Mouse (Mus musculus) hindbrain, embryonic 11.5 days (tissue): ENCODE data around the gene Klhl3. TPM values are rescaled to one million over a fixed set of nuclear protein-coding genes. Genes with fewer than 3 reads are reported as not detected.

Experiments used
- ATAC-seq: fragments of 200-750 bp; cut with Nextera tagmentation; 2 replicates; pipeline ENCODE4 v1.8.0; 2017; ENCODE audit warnings: mild to moderate bottlenecking, moderate TSS enrichment, moderate library complexity; ENCODE audit not compliant: low FRiP score
- DNase-seq: peaks from one replicate; pipeline ENCODE4 v3.0.0-alpha.2; 2015; ENCODE audit warnings: low spot score
- H3K27ac ChIP-seq: fragments of 300-500 bp; sonication (generic); 2 replicates; pipeline ENCODE4 v1.5.1; 2014; ENCODE audit warnings: mild to moderate bottlenecking, low read depth, low read length
- H3K27me3 ChIP-seq: fragments of 300-500 bp; sonication (generic); 2 replicates; pipeline ENCODE4 v1.6.1; 2014; ENCODE audit warnings: mild to moderate bottlenecking, low read length, moderate library complexity, mixed read lengths; ENCODE audit not compliant: control insufficient read depth, insufficient read depth
- H3K36me3 ChIP-seq: fragments of 300-500 bp; sonication (generic); 2 replicates; pipeline ENCODE4 v1.6.1; 2014; ENCODE audit warnings: mild to moderate bottlenecking, low read length, moderate library complexity, mixed read lengths; ENCODE audit not compliant: control insufficient read depth, insufficient read depth
- H3K4me1 ChIP-seq: fragments of 300-500 bp; sonication (generic); replicated peaks from 2 replicates; pipeline ENCODE4 v1.6.1; 2014; ENCODE audit warnings: low read length, mixed read lengths; ENCODE audit not compliant: control insufficient read depth, insufficient read depth
- H3K4me2 ChIP-seq: fragments of 300-500 bp; sonication (generic); replicated peaks from 2 replicates; pipeline ENCODE4 v1.6.1; 2014; ENCODE audit warnings: mild to moderate bottlenecking, low read depth, low read length
- H3K4me3 ChIP-seq: fragments of 300-500 bp; sonication (generic); 2 replicates; pipeline ENCODE4 v1.5.1; 2014; ENCODE audit warnings: low read depth, low read length
- H3K9ac ChIP-seq: fragments of 300-500 bp; sonication (generic); 2 replicates; pipeline ENCODE4 v1.6.1; 2014; ENCODE audit warnings: low read depth, low read length
- H3K9me3 ChIP-seq: fragments of 300-500 bp; sonication (generic); 2 replicates; pipeline ENCODE4 v1.6.1; 2016; ENCODE audit warnings: low read length; ENCODE audit not compliant: control insufficient read depth
- WGBS: fragments of 180-500 bp; shearing (Covaris S2); extraction: QIAGEN DNeasy Blood & Tissue Kit; methylation state at CpG from one replicate; pipeline ENCODE4 v1.1.7; 2014; 5-methylcytosine and 5-hydroxymethylcytosine counted together
- polyA plus RNA-seq: library from polyadenylated mRNA; unstranded; fragments of >200 nt; fragmentation: Nextera tagmentation; extraction: Ambion mirVana; gene quantifications from 2 replicates; pipeline ENCODE4 v1.2.1, GENCODE M21; 2014

Gene Klhl3
- polyA plus RNA-seq, 1 experiment from 2014 or later: 3.9 TPM

DNA sequence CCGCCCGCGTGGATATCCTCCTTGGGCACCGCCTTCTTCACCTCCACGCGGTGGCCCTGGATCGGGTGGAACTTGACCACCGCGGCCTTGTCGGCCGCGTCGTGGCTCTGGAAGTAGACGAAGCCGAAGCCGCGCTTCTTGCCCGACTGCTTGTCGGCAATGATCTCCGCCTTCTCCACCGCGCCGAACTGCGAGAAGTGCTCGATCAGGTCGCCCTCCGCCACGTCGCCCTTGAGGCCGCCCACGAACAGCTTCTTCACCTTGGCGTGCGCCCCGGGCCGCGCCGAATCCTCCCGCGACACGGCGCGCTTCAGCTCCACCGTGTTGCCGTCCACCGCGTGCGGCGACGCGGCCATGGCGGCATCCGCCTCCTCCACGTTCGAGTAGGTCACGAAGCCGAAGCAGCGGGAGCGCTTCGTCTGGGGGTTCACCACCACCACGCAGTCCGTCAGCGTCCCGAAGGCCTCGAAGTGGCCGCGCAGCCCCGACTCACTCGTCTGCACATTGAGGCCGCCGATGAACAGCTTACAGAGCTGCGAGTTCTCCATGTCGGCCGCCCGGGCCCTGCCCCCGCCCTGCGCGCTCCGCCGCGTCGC, 14.5 kb upstream of the Klhl3 start:
- H3K27ac ChIP-seq: peak overlapping the region; percentile 97
- H3K36me3 ChIP-seq: no peaks in the 10 kb centered on the region
- peak overlapping the region; percentile 47 for H3K4me2 ChIP-seq
- H3K27me3 ChIP-seq: no peaks in the 10 kb centered on the region
- peaks cover 3% of the 10 kb centered on the region; the same call in 1 of the 2 replicates for H3K4me1 ChIP-seq
- H3K9me3 ChIP-seq: no peaks in the 10 kb centered on the region
- H3K4me3 ChIP-seq: peak overlapping the region; percentile 98
- H3K9ac ChIP-seq: peak overlapping the region; percentile 99
- under 1% methylated on average over 61 of the region's 81 CpGs for WGBS
- DNase-seq (peak; percentile 73), ATAC-seq (peak; percentile 55)

DNA sequence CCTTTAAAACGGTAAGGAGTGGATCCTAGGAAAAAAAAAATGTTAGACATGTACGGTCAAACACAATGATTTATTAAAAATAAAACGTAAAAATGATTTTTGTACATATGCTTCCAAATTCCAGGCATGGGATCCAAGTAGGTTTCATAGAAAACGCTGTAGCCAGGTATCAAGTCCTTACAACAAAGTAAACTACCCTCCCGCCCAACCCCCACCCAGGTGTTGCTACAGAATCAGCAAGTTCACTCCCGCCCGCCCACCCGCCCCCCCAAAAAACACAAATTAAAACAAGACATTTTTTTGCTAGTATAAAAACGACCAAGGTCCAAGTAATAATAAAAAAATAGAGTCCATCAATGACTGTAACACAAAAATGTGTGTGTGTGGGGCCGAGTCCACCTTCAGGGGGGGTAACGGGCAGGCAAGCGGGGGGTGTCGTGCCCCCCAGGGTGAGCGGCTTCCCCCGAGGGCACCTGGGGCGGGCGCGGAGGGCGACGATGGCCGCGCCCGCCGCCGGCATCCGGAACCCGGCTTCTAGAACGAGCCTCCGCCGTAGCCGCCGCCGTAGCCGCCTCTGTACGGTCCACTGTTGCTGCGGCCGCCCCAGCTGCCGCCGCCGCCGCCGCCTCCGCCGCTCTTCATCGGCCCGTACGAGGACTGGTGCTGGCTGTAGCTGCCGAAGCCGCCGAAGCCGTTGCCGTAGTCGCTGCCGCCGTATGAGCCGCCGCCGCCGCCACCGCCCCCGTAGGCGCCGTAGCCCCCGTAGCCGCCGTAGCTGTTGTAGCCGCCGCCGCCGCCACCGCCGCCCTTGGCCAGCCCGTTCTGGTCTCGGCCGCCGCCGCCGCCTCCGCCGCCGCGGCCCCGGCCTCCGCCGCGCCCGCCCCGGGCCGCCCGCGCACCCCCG, 13.7 kb upstream of the Klhl3 start:
- peak overlapping the region; percentile 47 for H3K4me2 ChIP-seq
- DNase-seq (peak; percentile 56), ATAC-seq (no peak)
- H3K9me3 ChIP-seq: no peaks in the 10 kb centered on the region
- WGBS: under 1% methylated on average over 52 of the region's 92 CpGs
- peak overlapping the region; percentile 99 for H3K9ac ChIP-seq
- H3K4me3 ChIP-seq: peak overlapping the region; percentile 98
- no peaks in the 10 kb centered on the region for H3K36me3 ChIP-seq
- peaks cover 3% of the 10 kb centered on the region; the same call in 1 of the 2 replicates for H3K4me1 ChIP-seq
- peak overlapping the region; percentile 97 for H3K27ac ChIP-seq
- no peaks in the 10 kb centered on the region for H3K27me3 ChIP-seq

DNA sequence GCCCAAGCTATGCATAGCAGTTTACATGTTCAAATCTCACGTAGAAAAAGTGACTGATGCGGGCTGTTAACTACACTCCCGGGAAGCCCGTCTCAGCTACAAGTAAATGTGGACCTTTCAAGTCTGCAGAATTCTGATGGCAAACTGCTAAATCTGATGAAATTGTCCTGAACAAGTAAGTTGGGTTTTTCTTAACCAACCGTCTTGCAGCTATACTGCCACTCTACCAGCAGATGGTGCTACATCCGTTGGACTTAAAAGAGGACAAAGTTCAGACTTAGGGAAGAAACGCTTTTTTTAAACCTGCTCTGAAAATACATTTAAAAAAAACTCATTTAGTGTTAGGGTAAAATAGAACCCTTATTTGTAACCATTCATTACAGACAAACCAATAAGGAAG, 12.7 kb upstream of the Klhl3 start:
- DNase-seq (peak; percentile 78), ATAC-seq (no peak)
- Histone ChIP-seq H3K27ac (no peak overlapping the region), H3K9me3 (no peaks in the 10 kb centered on the region), H3K27me3 (no peaks in the 10 kb centered on the region), H3K4me1 (peaks cover 3% of the 10 kb centered on the region; the same call in 1 of the 2 replicates), H3K4me2 (peak overlapping the region; percentile 47), H3K36me3 (no peaks in the 10 kb centered on the region), H3K9ac (no peak overlapping the region), H3K4me3 (peak overlapping the region; percentile 98)
- whole genome bisulfite sequencing: 37% methylated on average over 7 of the region's 7 CpGs

DNA sequence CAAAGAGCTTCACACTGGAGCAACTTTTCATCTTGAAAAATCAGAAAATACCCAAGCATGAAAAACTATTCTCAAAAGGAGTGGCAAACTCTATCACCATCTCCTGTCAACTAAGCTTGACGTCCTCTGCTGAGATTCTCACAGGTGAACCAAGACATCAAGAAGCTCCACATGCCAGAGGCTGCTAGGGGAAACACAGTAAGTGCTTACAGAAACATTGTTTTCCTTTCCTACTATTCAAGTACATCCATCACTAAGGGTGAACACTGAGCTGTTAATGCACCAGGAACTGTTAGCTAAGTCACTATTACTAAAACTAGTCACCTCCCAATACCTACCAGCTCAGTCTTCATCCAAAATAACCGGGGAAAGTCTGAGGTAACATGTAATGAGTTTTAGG, 11.6 kb upstream of the Klhl3 start:
- no peaks in the 10 kb centered on the region for H3K27me3 ChIP-seq
- peaks cover 3% of the 10 kb centered on the region; the same call in 1 of the 2 replicates for H3K4me1 ChIP-seq
- no peak overlapping the region for H3K9ac ChIP-seq
- no peaks in the 10 kb centered on the region for H3K9me3 ChIP-seq
- WGBS: 63% methylated on average over 2 of the region's 2 CpGs
- H3K4me3 ChIP-seq: no peak overlapping the region
- no peak for DNase-seq
- H3K4me2 ChIP-seq: no peak overlapping the region
- no peak overlapping the region for H3K27ac ChIP-seq
- no peak for ATAC-seq
- no peaks in the 10 kb centered on the region for H3K36me3 ChIP-seq

DNA sequence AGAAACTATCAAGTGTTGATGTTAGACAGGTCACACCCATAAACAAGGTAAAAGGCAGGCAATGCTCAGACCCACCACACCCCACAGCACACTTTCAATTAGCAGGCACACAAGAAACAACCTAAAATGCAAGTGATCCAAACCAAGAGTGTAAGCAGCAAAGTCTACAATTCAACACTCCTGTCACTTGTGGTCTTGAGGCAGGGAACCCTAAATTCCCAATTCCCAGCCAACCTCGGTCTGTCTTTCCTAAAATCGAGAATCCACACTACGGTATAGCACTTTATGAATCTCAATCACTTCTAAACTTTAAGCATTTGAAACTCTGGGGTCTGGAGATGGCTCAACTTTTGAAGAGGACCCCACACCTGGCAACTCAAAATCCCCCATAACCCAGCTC, 10.9 kb upstream of the Klhl3 start:
- H3K4me2 ChIP-seq: no peak overlapping the region
- WGBS: 92% methylated on average over 3 of the region's 3 CpGs
- H3K36me3 ChIP-seq: no peaks in the 10 kb centered on the region
- peaks cover 3% of the 10 kb centered on the region; the same call in 1 of the 2 replicates for H3K4me1 ChIP-seq
- DNase-seq (no peak), ATAC-seq (no peak)
- no peak overlapping the region for H3K27ac ChIP-seq
- H3K4me3 ChIP-seq: no peak overlapping the region
- H3K9me3 ChIP-seq: no peaks in the 10 kb centered on the region
- H3K27me3 ChIP-seq: no peaks in the 10 kb centered on the region
- no peak overlapping the region for H3K9ac ChIP-seq

DNA sequence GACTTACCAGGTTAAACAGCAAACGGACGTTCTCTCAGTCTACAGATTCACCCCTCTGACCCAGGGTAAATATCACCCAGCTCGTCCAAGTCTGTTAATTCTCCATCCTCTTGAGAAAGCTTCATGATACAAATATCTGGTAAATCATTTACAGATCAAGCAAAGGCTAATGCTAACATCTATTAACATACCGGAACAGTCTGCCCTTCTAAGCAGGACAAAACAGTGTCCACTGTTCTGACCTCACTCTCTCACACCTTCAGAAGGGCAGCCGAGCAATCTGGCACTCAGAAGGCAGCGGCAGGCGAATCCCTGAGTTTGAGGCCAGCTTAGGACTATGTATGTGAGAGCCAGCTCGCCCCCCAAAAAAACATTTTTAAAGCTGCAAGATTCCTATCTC, 10.0 kb upstream of the Klhl3 start:
- no peak for ATAC-seq

DNA sequence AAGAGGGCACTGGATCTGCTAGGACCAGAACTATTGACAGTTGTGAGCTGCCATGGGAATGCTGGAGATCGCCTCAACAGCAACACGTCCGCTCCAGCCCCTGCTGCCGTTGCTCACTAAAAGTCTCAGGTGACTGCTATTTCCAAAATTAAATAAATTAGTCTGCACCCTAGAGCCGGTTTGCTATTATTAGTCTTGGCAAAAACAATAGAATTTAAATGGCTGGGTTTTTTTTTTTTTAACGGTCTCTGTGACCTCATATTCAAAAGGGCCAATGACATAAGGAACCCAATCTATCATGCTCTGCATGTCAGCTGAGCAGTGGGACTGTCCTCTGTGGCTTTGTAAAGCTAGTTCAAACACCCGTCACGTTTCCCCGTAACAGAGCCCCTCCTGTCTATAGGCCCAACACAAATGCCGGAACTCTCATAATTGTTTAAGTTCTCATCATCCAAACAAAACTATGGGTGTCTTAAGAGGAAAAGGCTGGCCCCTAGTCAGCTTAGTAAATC, 9.4 kb upstream of the Klhl3 start:
- DNase-seq (no peak), ATAC-seq (no peak)
- no peak overlapping the region for H3K4me3 ChIP-seq
- no peak overlapping the region for H3K4me2 ChIP-seq
- no peaks in the 10 kb centered on the region for H3K36me3 ChIP-seq
- no peaks in the 10 kb centered on the region for H3K9me3 ChIP-seq
- no peak overlapping the region for H3K27ac ChIP-seq
- H3K9ac ChIP-seq: no peak overlapping the region
- peaks cover 3% of the 10 kb centered on the region; the same call in 1 of the 2 replicates for H3K4me1 ChIP-seq
- WGBS: 45% methylated on average over 10 of the region's 10 CpGs
- H3K27me3 ChIP-seq: no peaks in the 10 kb centered on the region

More for the DNA sequence above, 10.0 kb upstream of the Klhl3 start:
- no peak for DNase-seq
- no peak overlapping the region for H3K4me3 ChIP-seq
- no peaks in the 10 kb centered on the region for H3K27me3 ChIP-seq
- no peak overlapping the region for H3K27ac ChIP-seq
- 58% methylated on average over 8 of the region's 8 CpGs for WGBS
- H3K4me2 ChIP-seq: no peak overlapping the region; the same call in 1 of the 2 replicates
- H3K9ac ChIP-seq: no peak overlapping the region
- no peaks in the 10 kb centered on the region for H3K36me3 ChIP-seq
- H3K4me1 ChIP-seq: peaks cover 3% of the 10 kb centered on the region; the same call in 1 of the 2 replicates
- no peaks in the 10 kb centered on the region for H3K9me3 ChIP-seq

DNA sequence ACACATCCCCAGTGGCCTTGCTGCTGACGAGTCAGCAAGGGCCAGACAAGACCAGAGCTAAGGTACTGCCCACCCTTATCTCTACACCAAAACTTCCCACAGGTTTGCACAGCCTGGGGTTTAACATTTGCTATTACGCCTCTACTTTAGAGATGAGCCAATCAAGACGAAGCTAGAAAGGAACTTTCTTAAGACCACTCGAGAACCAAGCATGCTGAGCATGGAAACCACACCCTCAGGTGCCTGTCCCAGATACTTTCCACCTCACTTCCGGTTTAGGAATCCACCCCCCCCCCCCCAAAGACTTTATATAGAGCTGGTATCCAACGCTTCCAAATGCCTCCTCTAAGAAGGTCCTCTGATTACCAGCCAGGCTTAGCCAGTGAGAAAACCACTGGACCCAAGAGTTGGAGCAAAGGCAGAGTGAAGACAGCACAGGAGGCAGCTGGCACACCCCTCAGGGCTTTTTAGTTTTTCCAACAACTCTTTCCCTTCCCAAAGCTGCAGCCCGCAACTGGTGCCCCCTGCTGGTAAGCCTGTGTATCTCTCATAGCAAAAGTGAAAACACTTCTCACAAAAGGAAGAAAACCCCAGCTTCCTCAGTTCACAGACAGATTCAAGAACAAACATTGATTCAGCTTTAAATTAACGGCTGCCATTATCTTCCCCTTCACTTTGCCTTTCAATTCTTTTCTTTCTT, 4.1 kb upstream of the Klhl3 start:
- Histone ChIP-seq H3K9me3 (no peaks in the 10 kb centered on the region), H3K4me3 (no peak overlapping the region), H3K27ac (no peak overlapping the region), H3K9ac (no peak overlapping the region), H3K27me3 (no peaks in the 10 kb centered on the region), H3K4me1 (peaks cover 2% of the 10 kb centered on the region; the same call in 1 of the 2 replicates), H3K36me3 (no peaks in the 10 kb centered on the region), H3K4me2 (no peak overlapping the region)
- DNase-seq (peak; percentile 58), ATAC-seq (no peak)
- 70% methylated on average over 8 of the region's 8 CpGs for WGBS
